Mouse (Mus musculus): ENCODE results near the gene Lhfpl5. TPM values are rescaled to one million over a fixed set of nuclear protein-coding genes. Genes with fewer than 3 reads are reported as not detected.

Lhfpl5 gene
- polyA plus RNA-seq, 1 experiment, result 0.06 TPM

GRCm38 (mm10) chr17:28613096-28613495, 37.7 kb downstream of the Lhfpl5 start:
- peaks cover 100% of the 10 kb centered on the region for H3K79me2 ChIP-seq (ENCODE audit: control insufficient read depth, insufficient read depth)
- H3K36me3 ChIP-seq (ENCODE audit: control insufficient read depth, insufficient read depth), result peaks cover 28% of the 10 kb centered on the region
- peaks cover 84% of the 10 kb centered on the region for H3K79me3 ChIP-seq (ENCODE audit: low read depth)
- TF ChIP-seq CEBPB (IDR thresholded peaks at IDR 0.05; ENCODE audit: low read depth) (no peak), MYOD1 (IDR thresholded peaks at IDR 0.05; ENCODE audit: control insufficient read depth, insufficient read length, low read depth) (no peak), CTCF (IDR thresholded peaks at IDR 0.05; ENCODE audit: control insufficient read depth, insufficient read depth, insufficient read length) (no peak), MYOG (IDR thresholded peaks at IDR 0.05; ENCODE audit: control insufficient read depth, extremely low read depth, insufficient read length) (no peak)
- H3K27me3 ChIP-seq (ENCODE audit: control insufficient read depth, insufficient read depth, insufficient read length), result no peaks in the 10 kb centered on the region
- no peak overlapping the region for H3ac ChIP-seq (ENCODE audit: control insufficient read depth, insufficient read length, low read depth)
- no peak overlapping the region for H3K4me3 ChIP-seq (ENCODE audit: insufficient read depth, poor library complexity, severe bottlenecking)

GRCm38 (mm10) chr17:28615332-28615731, 39.9 kb downstream of the Lhfpl5 start:
- peaks cover 31% of the 10 kb centered on the region for H3K36me3 ChIP-seq (ENCODE audit: control insufficient read depth, insufficient read depth)
- no peak overlapping the region for H3K4me3 ChIP-seq (ENCODE audit: insufficient read depth, poor library complexity, severe bottlenecking)
- TF ChIP-seq USF1 (IDR thresholded peaks at IDR 0.05; ENCODE audit: low read depth) (no peak), FOSL1 (IDR thresholded peaks at IDR 0.05; ENCODE audit: insufficient read depth, low read length, poor library complexity, severe bottlenecking) (no peak), MAX (IDR thresholded peaks at IDR 0.05) (no peak), CEBPB (IDR thresholded peaks at IDR 0.05; ENCODE audit: low read depth) (no peak), CTCF (IDR thresholded peaks at IDR 0.05; ENCODE audit: control insufficient read depth, insufficient read depth, insufficient read length) (no peak)
- H3K27me3 ChIP-seq (ENCODE audit: control insufficient read depth, insufficient read depth, insufficient read length), result no peaks in the 10 kb centered on the region
- peaks cover 94% of the 10 kb centered on the region for H3K79me3 ChIP-seq (ENCODE audit: low read depth)
- no peak overlapping the region for H3ac ChIP-seq (ENCODE audit: control insufficient read depth, insufficient read length, low read depth)
- peaks cover 100% of the 10 kb centered on the region for H3K79me2 ChIP-seq (ENCODE audit: control insufficient read depth, insufficient read depth)

GRCm38 (mm10) chr17:28617636-28618035, 42.2 kb downstream of the Lhfpl5 start:
- H3ac ChIP-seq (ENCODE audit: control insufficient read depth, insufficient read length, low read depth), result no peak overlapping the region
- H3K36me3 ChIP-seq (ENCODE audit: control insufficient read depth, insufficient read depth), result peaks cover 34% of the 10 kb centered on the region
- no peak overlapping the region for H3K4me3 ChIP-seq (ENCODE audit: insufficient read depth, poor library complexity, severe bottlenecking)
- peaks cover 100% of the 10 kb centered on the region for H3K79me2 ChIP-seq (ENCODE audit: control insufficient read depth, insufficient read depth)
- peaks cover 90% of the 10 kb centered on the region for H3K79me3 ChIP-seq (ENCODE audit: low read depth)
- TF ChIP-seq FOSL1 (IDR thresholded peaks at IDR 0.05; ENCODE audit: insufficient read depth, low read length, poor library complexity, severe bottlenecking) (no peak), MAX (IDR thresholded peaks at IDR 0.05) (no peak), MYOD1 (IDR thresholded peaks at IDR 0.05; ENCODE audit: control insufficient read depth, insufficient read length, low read depth) (no peak), CTCF (IDR thresholded peaks at IDR 0.05; ENCODE audit: control insufficient read depth, insufficient read depth, insufficient read length) (no peak), MYOG (IDR thresholded peaks at IDR 0.05; ENCODE audit: control insufficient read depth, extremely low read depth, insufficient read length) (no peak), CEBPB (IDR thresholded peaks at IDR 0.05; ENCODE audit: low read depth) (no peak), USF1 (IDR thresholded peaks at IDR 0.05; ENCODE audit: low read depth) (no peak)
- H3K27me3 ChIP-seq (ENCODE audit: control insufficient read depth, insufficient read depth, insufficient read length), result no peaks in the 10 kb centered on the region

GRCm38 (mm10) chr17:28618124-28618523, 42.7 kb downstream of the Lhfpl5 start:
- H3K79me2 ChIP-seq (ENCODE audit: control insufficient read depth, insufficient read depth), result peaks cover 95% of the 10 kb centered on the region
- no peaks in the 10 kb centered on the region for H3K27me3 ChIP-seq (ENCODE audit: control insufficient read depth, insufficient read depth, insufficient read length)
- H3K36me3 ChIP-seq (ENCODE audit: control insufficient read depth, insufficient read depth), result peaks cover 34% of the 10 kb centered on the region
- no peak overlapping the region for H3K4me3 ChIP-seq (ENCODE audit: insufficient read depth, poor library complexity, severe bottlenecking)
- H3ac ChIP-seq (ENCODE audit: control insufficient read depth, insufficient read length, low read depth), result no peak overlapping the region
- TF ChIP-seq MYOD1 (IDR thresholded peaks at IDR 0.05; ENCODE audit: control insufficient read depth, insufficient read length, low read depth) (no peak), MAX (IDR thresholded peaks at IDR 0.05) (no peak), CEBPB (IDR thresholded peaks at IDR 0.05; ENCODE audit: low read depth) (no peak), FOSL1 (IDR thresholded peaks at IDR 0.05; ENCODE audit: insufficient read depth, low read length, poor library complexity, severe bottlenecking) (no peak), MYOG (IDR thresholded peaks at IDR 0.05; ENCODE audit: control insufficient read depth, extremely low read depth, insufficient read length) (no peak), USF1 (IDR thresholded peaks at IDR 0.05; ENCODE audit: low read depth) (no peak), CTCF (IDR thresholded peaks at IDR 0.05; ENCODE audit: control insufficient read depth, insufficient read depth, insufficient read length) (no peak)
- peaks cover 85% of the 10 kb centered on the region for H3K79me3 ChIP-seq (ENCODE audit: low read depth)

GRCm38 (mm10) chr17:28618775-28619174, 43.3 kb downstream of the Lhfpl5 start:
- TF ChIP-seq MYOD1 (IDR thresholded peaks at IDR 0.05; ENCODE audit: control insufficient read depth, insufficient read length, low read depth) (no peak), CTCF (IDR thresholded peaks at IDR 0.05; ENCODE audit: control insufficient read depth, insufficient read depth, insufficient read length) (no peak), MAX (IDR thresholded peaks at IDR 0.05) (no peak), MYOG (IDR thresholded peaks at IDR 0.05; ENCODE audit: control insufficient read depth, extremely low read depth, insufficient read length) (no peak), USF1 (IDR thresholded peaks at IDR 0.05; ENCODE audit: low read depth) (no peak), FOSL1 (IDR thresholded peaks at IDR 0.05; ENCODE audit: insufficient read depth, low read length, poor library complexity, severe bottlenecking) (no peak), CEBPB (IDR thresholded peaks at IDR 0.05; ENCODE audit: low read depth) (no peak)
- peaks cover 34% of the 10 kb centered on the region for H3K36me3 ChIP-seq (ENCODE audit: control insufficient read depth, insufficient read depth)
- no peak overlapping the region for H3ac ChIP-seq (ENCODE audit: control insufficient read depth, insufficient read length, low read depth)

More at GRCm38 (mm10) chr17:28618775-28619174, 43.3 kb downstream of the Lhfpl5 start:
- Histone ChIP-seq H3K79me2 (ENCODE audit: control insufficient read depth, insufficient read depth) (peaks cover 88% of the 10 kb centered on the region), H3K79me3 (ENCODE audit: low read depth) (peaks cover 79% of the 10 kb centered on the region), H3K4me3 (ENCODE audit: insufficient read depth, poor library complexity, severe bottlenecking) (no peak overlapping the region), H3K27me3 (ENCODE audit: control insufficient read depth, insufficient read depth, insufficient read length) (no peaks in the 10 kb centered on the region)

Data from C2C12 (cell line).